In the genomic region with DNA sequence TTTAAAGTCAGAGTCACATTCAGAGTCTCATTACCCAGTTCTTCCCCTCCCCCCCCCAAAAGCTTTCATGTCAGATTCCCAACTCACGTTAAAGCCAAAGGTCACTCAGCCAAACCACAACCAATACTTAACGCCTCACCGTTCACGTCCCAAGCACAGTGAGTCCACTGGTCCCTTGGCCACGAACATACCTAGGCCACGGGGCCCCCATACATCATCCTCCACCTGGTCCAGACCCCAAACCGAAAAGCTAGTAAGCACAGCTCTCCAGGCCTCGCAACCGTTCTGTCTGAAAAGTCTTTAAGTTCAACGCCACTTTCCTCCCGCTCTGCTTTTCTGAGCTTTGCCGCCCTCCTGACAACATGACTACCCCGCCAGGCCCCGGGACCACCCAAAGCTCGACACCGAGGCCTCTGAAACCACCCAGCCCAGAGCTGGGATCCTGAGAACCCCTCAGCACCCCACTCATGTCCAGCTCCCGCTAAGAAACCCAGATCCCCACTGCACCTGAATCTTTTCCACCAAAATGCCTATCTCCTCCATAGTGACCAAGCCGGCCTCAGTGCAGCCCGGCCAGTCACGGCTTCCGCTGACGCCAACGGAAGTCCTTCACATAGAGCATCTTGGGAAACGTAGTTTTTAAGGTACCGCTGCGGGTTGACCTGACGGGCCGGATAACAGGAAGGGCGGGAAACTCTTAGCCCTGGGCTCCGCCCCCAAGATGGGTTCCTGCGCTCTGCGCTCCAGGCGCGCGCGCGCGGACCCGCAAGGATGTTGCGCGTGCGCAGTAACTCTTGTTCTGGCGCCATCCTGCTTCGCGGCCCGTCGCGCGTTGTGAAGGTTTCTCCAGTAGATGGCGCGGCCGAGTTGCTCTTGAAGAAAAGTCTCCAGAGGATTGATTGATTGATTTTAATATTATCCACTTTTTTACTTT, we compare ENCODE assay signal across 8 mouse cellular contexts. TPM values are rescaled to one million over a fixed set of nuclear protein-coding genes. Genes with fewer than 3 reads are reported as not detected.
DNase-seq lines count a peak whose midpoint lies in the region; ATAC-seq and TF ChIP-seq lines count a peak whose summit lies in the region.

Gene Psmc4 (minus strand): TSS at position 626 of the 934 bp plus-strand sequence.

- peaks cover 44% of the 10 kb centered on the region for H3K36me3 ChIP-seq in megakaryocyte, embryonic 14.5 days (replicated peaks; ENCODE audit: low read length)

- DNase-seq in gastrocnemius, adult 8-10 months (ENCODE audit: low spot score in 2 of 2): peak; percentile 97 to 99
- DNase-seq in hindlimb bud, embryonic 11.5 days (ENCODE audit: extremely low spot score, low read depth, low spot score): peak; percentile 96
- DNase-seq in left cerebral cortex, adult 8-10 months (ENCODE audit: low spot score in 2 of 2): peak; percentile 94 to 98
- DNase-seq in right cerebral cortex, postnatal 10 days (ENCODE audit: low spot score in 2 of 2): peak; percentile 98
- DNase-seq in urinary bladder, postnatal 25 days (ENCODE audit: low spot score): peak; percentile 97

- TF ChIP-seq POLR2A in cortical plate, adult 2 months (IDR thresholded peaks at IDR 0.05; ENCODE audit: extremely low read depth, insufficient read depth, low read length): peak; percentile 89

- peak; percentile 98 for ATAC-seq in activated CD4-positive, CD25-positive, alpha-beta regulatory T cell, adult 4 months

- peak within 1 kb of the TSS; percentile 74 for H3K4me3 ChIP-seq in cortical plate, adult 2 months (ENCODE audit: insufficient read depth, low read length)
- H3K4me3 ChIP-seq in megakaryocyte, embryonic 14.5 days (replicated peaks): peak within 1 kb of the TSS; percentile 94

- H3K4me1 ChIP-seq in cortical plate, adult 2 months (ENCODE audit: control insufficient read depth, insufficient read depth, low read length): no peaks in the 10 kb centered on the region
- H3K4me1 ChIP-seq in megakaryocyte, embryonic 14.5 days: peaks cover 40% of the 10 kb centered on the region

- H3K27ac ChIP-seq in cortical plate, adult 2 months (ENCODE audit: insufficient read depth, low read length): no peak within 1 kb of the TSS

- no peaks in the 10 kb centered on the region for H3K9me3 ChIP-seq in megakaryocyte, embryonic 14.5 days

- no peaks in the 10 kb centered on the region for H3K27me3 ChIP-seq in megakaryocyte, embryonic 14.5 days (replicated peaks)

- peak; percentile 72 for TF ChIP-seq CTCF in cortical plate, adult 2 months (IDR thresholded peaks at IDR 0.05; ENCODE audit: extremely low read depth, insufficient read depth, low read length)

RNA-seq across cellular contexts. Expression of gene Psmc4, which starts in this region (rescaled TPM):
- polyA plus RNA-seq in activated CD4-positive, CD25-positive, alpha-beta regulatory T cell, adult 4 months (2017; shearing (Covaris generic)): 100 to 1,000 TPM; 172 to 224 TPM
- 178 and 181 TPM in 2 replicates for polyA plus RNA-seq in cortical plate, adult 2 months (2012; rRNA removed)
- total RNA-seq in gastrocnemius, adult 8-10 months (2022): 10 to 100 TPM; 96.1 to 99.7 (median 97.2) TPM
- total RNA-seq in left cerebral cortex, adult 8-10 months (2022): 100 to 1,000 TPM; 119 to 144 (median 131) TPM
- polyA plus RNA-seq in megakaryocyte, embryonic 14.5 days (2012; ENCODE audit: insufficient read depth, low replicate concordance): 74.2 and 91.6 TPM in 2 replicates
